Mouse (Mus musculus) small intestine, adult 2 months (tissue): Measurements from ENCODE around the gene Cacna1d.

Experiments used
- CTCF ChIP-seq: fragments of 200-500 bp; IDR thresholded peaks from 2 replicates; pipeline ENCODE4 v1.5.1; 2012; ENCODE audit warnings: low read depth, mild to moderate bottlenecking, control low read depth, inconsistent platforms, low read length, moderate library complexity, mixed read lengths; ENCODE audit not compliant: insufficient replicate concordance, insufficient read length; ENCODE audit errors: extremely low read depth
- POLR2A ChIP-seq: fragments of 200-500 bp; IDR thresholded peaks from 2 replicates; pipeline ENCODE4 v1.6.1; 2012; ENCODE audit warnings: low read depth, mild to moderate bottlenecking, control low read depth, inconsistent platforms, low read length, moderate library complexity

DNA sequence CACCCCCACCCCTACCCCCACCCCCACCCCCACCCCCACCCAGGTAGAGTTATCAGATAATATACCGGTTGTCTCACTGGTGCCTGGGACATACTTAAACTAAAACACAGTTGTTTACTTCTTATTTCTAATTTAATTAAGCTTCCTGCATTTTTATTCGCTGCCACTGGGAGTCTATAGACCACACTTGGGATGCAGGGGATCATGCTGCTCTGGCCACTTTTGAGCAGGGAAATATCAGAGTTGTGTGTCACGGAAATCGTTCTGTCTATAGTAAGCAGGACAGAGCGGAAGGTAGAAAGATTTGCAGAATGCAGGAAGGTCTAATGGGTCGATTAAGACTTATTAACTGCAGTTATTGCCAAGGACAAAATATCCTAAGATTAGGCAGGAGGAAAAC, 131.3 kb downstream of the Cacna1d start:
- TF ChIP-seq POLR2A, result no peak
- no peak for TF ChIP-seq CTCF
